Comparison of ENCODE assay signal across 8 mouse cellular contexts in genomic region chr1:39192460-39192996, GRCm38 (mm10). TPM values are rescaled to one million over a fixed set of nuclear protein-coding genes. Genes with fewer than 3 reads are reported as not detected.
DNase-seq lines count a peak whose midpoint lies in the region; ATAC-seq and TF ChIP-seq lines count a peak whose summit lies in the region.

No protein-coding gene starts in this region.

- no peaks in the 10 kb centered on the region for H3K36me3 ChIP-seq in hindbrain, embryonic 15.5 days
- no peaks in the 10 kb centered on the region for H3K36me3 ChIP-seq in midbrain, embryonic 10.5 days
- H3K36me3 ChIP-seq in small intestine, adult 2 months (ENCODE audit: control insufficient read depth, insufficient read depth, low read length) = no peaks in the 10 kb centered on the region

- intact Hi-C loops in left cerebral cortex, postnatal 25 days (cut with DNase I) = loop anchor here (2.0 to 10.0 kb wide), 4 partner anchors 96 to 342 kb away; partner anchors contain the start of gene Cnot11

- DNase-seq in adrenal gland, adult (ENCODE audit: inconsistent age in 2 of 2, low spot score in 1 of 2) = peak; percentile 71 to 93
- peak; percentile 65 to 81 for DNase-seq in cerebellum, postnatal 14 days
- DNase-seq in gastrocnemius, postnatal 10 days = peak; percentile 70
- peak; percentile 47 to 85 for DNase-seq in left cerebral cortex, postnatal 25 days (ENCODE audit: low spot score in 2 of 2)
- peak; percentile 42 for DNase-seq in midbrain, embryonic 10.5 days (ENCODE audit: low spot score)
- no peak for DNase-seq in B cell, adult 2 months

- no peaks in the 10 kb centered on the region for H3K9me3 ChIP-seq in hindbrain, embryonic 15.5 days
- no peaks in the 10 kb centered on the region for H3K9me3 ChIP-seq in midbrain, embryonic 10.5 days (replicated peaks)

- TF ChIP-seq POLR2A in small intestine, adult 2 months (IDR thresholded peaks at IDR 0.05; ENCODE audit: low read depth, low read length) = no peak

- H3K27ac ChIP-seq in hindbrain, embryonic 15.5 days (replicated peaks) = 0 out of 2 replicates have a peak overlapping the region, but pooled peaks have one; percentile 45
- H3K27ac ChIP-seq in midbrain, embryonic 10.5 days (replicated peaks) = no peak overlapping the region
- H3K27ac ChIP-seq in small intestine, adult 2 months (ENCODE audit: insufficient read depth, low read depth, low read length) = 0 out of 2 replicates have a peak overlapping the region, but pooled peaks have one; percentile 52

- WGBS in hindbrain, embryonic 15.5 days = 1% methylated on average over 28 of the region's 28 CpGs
- 2% methylated on average over 27 of the region's 28 CpGs for WGBS in midbrain, embryonic 10.5 days
- 1% methylated on average over 28 of the region's 28 CpGs for WGBS in small intestine, adult 2 months

- H3K9ac ChIP-seq in hindbrain, embryonic 15.5 days = peak overlapping the region; percentile 71; the same call in 1 of the 2 replicates

- peak overlapping the region; percentile 100 for H3K4me2 ChIP-seq in hindbrain, embryonic 15.5 days

- H3K4me1 ChIP-seq in hindbrain, embryonic 15.5 days (replicated peaks) = peaks cover 31% of the 10 kb centered on the region
- H3K4me1 ChIP-seq in midbrain, embryonic 10.5 days = peaks cover 25% of the 10 kb centered on the region
- H3K4me1 ChIP-seq in small intestine, adult 2 months (ENCODE audit: control insufficient read depth, insufficient read depth, insufficient read length, low read length) = peaks cover 12% of the 10 kb centered on the region

- no peak for TF ChIP-seq CTCF in small intestine, adult 2 months (IDR thresholded peaks at IDR 0.05; ENCODE audit: extremely low read depth, insufficient read length, insufficient replicate concordance, low read depth, low read length)

- ATAC-seq in hindbrain, embryonic 15.5 days (ENCODE audit: low FRiP score, low read depth) = peak; percentile 16; the same call in 1 of the 2 replicates

- H3K27me3 ChIP-seq in hindbrain, embryonic 15.5 days = peaks cover 33% of the 10 kb centered on the region
- peaks cover 71% of the 10 kb centered on the region for H3K27me3 ChIP-seq in midbrain, embryonic 10.5 days (ENCODE audit: low read depth, poor library complexity, severe bottlenecking)
- no peaks in the 10 kb centered on the region for H3K27me3 ChIP-seq in small intestine, adult 2 months (ENCODE audit: control insufficient read depth, insufficient read depth, low read length)

- peak overlapping the region; percentile 81 for H3K4me3 ChIP-seq in hindbrain, embryonic 15.5 days
- peak overlapping the region; percentile 82 for H3K4me3 ChIP-seq in midbrain, embryonic 10.5 days
- peak overlapping the region; percentile 73 for H3K4me3 ChIP-seq in small intestine, adult 2 months (ENCODE audit: low read depth, low read length)

RNA-seq across cellular contexts. Expression of gene Npas2, which starts 1.0 kb away (rescaled TPM):
- total RNA-seq in gastrocnemius, postnatal 10 days (2021) = 1 to 10 TPM; 3.9 to 4.5 TPM
- polyA plus RNA-seq in hindbrain, embryonic 15.5 days (2015; fragmentation: Nextera tagmentation; extraction: Ambion mirVana) = 0.68 and 1.2 TPM in 2 replicates
- total RNA-seq in left cerebral cortex, postnatal 25 days (2021) = 10 to 100 TPM; 55.3 to 67.1 TPM
- polyA plus RNA-seq in midbrain, embryonic 10.5 days (2016; fragmentation: Nextera tagmentation; extraction: Ambion mirVana) = 0.05 TPM in 2 replicates
- polyA plus RNA-seq in small intestine, adult 2 months (2012; rRNA removed) = 16.1 and 77.6 TPM in 2 replicates

Comparison
In these comparisons a context has a peak if more than half of its experiments do, and no peak if none do; other contexts are left out.
1. DNase-seq: peak in adrenal gland, adult (2 of 2), cerebellum, postnatal 14 days (2 of 2), gastrocnemius, postnatal 10 days (single experiment), left cerebral cortex, postnatal 25 days (2 of 2) and midbrain, embryonic 10.5 days (single experiment); none in B cell, adult 2 months (0 of 2).
2. Peak in every context shown above with its lines, with median percentiles within 50 percentile points of each other: H3K4me3 ChIP-seq.